Comparison of ENCODE assay signal across 13 mouse cellular contexts in genomic region chr5:72851674-72852098, GRCm38 (mm10). TPM values are rescaled to one million over a fixed set of nuclear protein-coding genes. Genes with fewer than 3 reads are reported as not detected.
DNase-seq lines count a peak whose midpoint lies in the region; ATAC-seq and TF ChIP-seq lines count a peak whose summit lies in the region.
"Had no signal": no experiment of that assay in that cellular context is flagged by ENCODE, and none has a peak within 500 bp of the region (broad histone marks: within the 10 kb centered on the region; RNA-seq: fewer than 3 reads in every experiment).

No protein-coding gene starts in this region.

- H3K9me3 ChIP-seq in heart, embryonic 10.5 days = no peaks in the 10 kb centered on the region
- no peaks in the 10 kb centered on the region for H3K9me3 ChIP-seq in G1E (replicated peaks)
- H3K9me3 ChIP-seq in intestine, embryonic 16.5 days (ENCODE audit: control insufficient read depth, low read length) = no peaks in the 10 kb centered on the region
- H3K9me3 ChIP-seq: heart, embryonic 15.5 days had no signal

- no peak overlapping the region for H3K27ac ChIP-seq in heart, embryonic 10.5 days
- H3K27ac ChIP-seq in intestine, embryonic 16.5 days (ENCODE audit: low read length) = no peak overlapping the region
- H3K27ac ChIP-seq: heart, embryonic 15.5 days had no signal

- no peak overlapping the region for H3K4me3 ChIP-seq in heart, embryonic 10.5 days
- peak overlapping the region; percentile 41; the same call in 1 of the 2 replicates for H3K4me3 ChIP-seq in G1E (ENCODE audit: low read depth, low read length)
- no peak overlapping the region for H3K4me3 ChIP-seq in intestine, embryonic 16.5 days (ENCODE audit: low read length)
- H3K4me3 ChIP-seq: heart, embryonic 15.5 days had no signal

- ATAC-seq in G1E (ENCODE audit: extremely low read depth, insufficient number of reproducible peaks, low FRiP score, poor library complexity, severe bottlenecking) = peak; percentile 89
- peak; percentile 82 for ATAC-seq in intestine, embryonic 16.5 days
- peak; percentile 69 for ATAC-seq in megakaryocyte progenitor cell, adult 5-6 weeks (replicated peaks; ENCODE audit: poor library complexity)
- ATAC-seq: Patski had no signal

- no peak overlapping the region for H3K9ac ChIP-seq in intestine, embryonic 16.5 days (ENCODE audit: low read depth, low read length)
- H3K9ac ChIP-seq: heart, embryonic 15.5 days had no signal

- H3K4me2 ChIP-seq in intestine, embryonic 16.5 days (ENCODE audit: low read depth, low read length) = no peak overlapping the region
- H3K4me2 ChIP-seq: heart, embryonic 15.5 days had no signal

- WGBS in heart, embryonic 10.5 days = 42% methylated on average over 4 of the region's 4 CpGs
- 64% methylated on average over 4 of the region's 4 CpGs for WGBS in intestine, embryonic 16.5 days

- DNase-seq in heart, embryonic 10.5 days (ENCODE audit: low spot score) = peak; percentile 61
- DNase-seq in heart, adult 9 months (ENCODE audit: low spot score in 2 of 2) = no peak
- DNase-seq in G1E (ENCODE audit: low spot score) = peak; percentile 47
- DNase-seq in kidney, adult 9 months = no peak
- DNase-seq in thymus, adult 18-20 months = no peak
- DNase-seq in embryo, embryonic 10.5 days (ENCODE audit: low spot score) = no peak
- DNase-seq: B cell, adult 2 months; cerebellum, adult 11 months; lung, adult 18-20 months had no signal

- no peaks in the 10 kb centered on the region for H3K27me3 ChIP-seq in heart, embryonic 10.5 days (ENCODE audit: insufficient read depth, poor library complexity, severe bottlenecking)
- H3K27me3 ChIP-seq in G1E (ENCODE audit: insufficient read depth, low read length) = peaks cover 14% of the 10 kb centered on the region; the same call in 1 of the 2 replicates
- H3K27me3 ChIP-seq in intestine, embryonic 16.5 days (replicated peaks; ENCODE audit: control insufficient read depth, insufficient read depth, low read length) = no peaks in the 10 kb centered on the region
- H3K27me3 ChIP-seq: heart, embryonic 15.5 days; Patski had no signal

- TF ChIP-seq CTCF in G1E (IDR thresholded peaks at IDR 0.05; ENCODE audit: low read depth, low read length) = no peak

- peaks cover 25% of the 10 kb centered on the region; the same call in 1 of the 2 replicates for H3K4me1 ChIP-seq in heart, embryonic 10.5 days
- peaks cover 93% of the 10 kb centered on the region for H3K4me1 ChIP-seq in G1E (ENCODE audit: insufficient read depth, low read depth, low read length)
- H3K4me1 ChIP-seq in intestine, embryonic 16.5 days (ENCODE audit: control insufficient read depth, insufficient read depth, low read length) = peaks cover 26% of the 10 kb centered on the region

- H3K36me3 ChIP-seq in heart, embryonic 10.5 days = no peaks in the 10 kb centered on the region
- H3K36me3 ChIP-seq in G1E (replicated peaks) = peaks cover 45% of the 10 kb centered on the region
- no peaks in the 10 kb centered on the region for H3K36me3 ChIP-seq in intestine, embryonic 16.5 days (ENCODE audit: control insufficient read depth, insufficient read depth, low read length)
- H3K36me3 ChIP-seq: heart, embryonic 15.5 days had no signal

RNA-seq across cellular contexts. Expression of gene Tec, which starts 16.6 kb away (rescaled TPM):
- 7.5 and 12.1 TPM in 2 replicates for polyA plus RNA-seq in heart, embryonic 10.5 days (2016; fragmentation: Nextera tagmentation; extraction: Ambion mirVana)
- 45.3 and 45.7 TPM in 2 replicates for total RNA-seq in G1E (2014; fragmentation: Nextera tagmentation)
- total RNA-seq in G1E (2017) = 77.1 and 91.6 TPM in 2 replicates
- 2.4 and 2.9 TPM in 2 replicates for polyA plus RNA-seq in G1E (2012)
- 14.9 and 15.0 TPM in 2 replicates for polyA plus RNA-seq in intestine, embryonic 16.5 days (2015; fragmentation: Nextera tagmentation; extraction: Ambion mirVana)
- 23.4 and 23.5 TPM in 2 replicates for total RNA-seq in megakaryocyte progenitor cell, adult 5-6 weeks (2015)
- 33.4 and 42.2 TPM in 2 replicates for total RNA-seq in megakaryocyte progenitor cell, adult 5-6 weeks (2017)

Comparison
In these comparisons a context has a peak if more than half of its experiments do, and no peak if none do; other contexts are left out.
1. DNase-seq: peak in heart, embryonic 10.5 days (single experiment) and G1E (single experiment); none in heart, adult 9 months (0 of 2), kidney, adult 9 months (single experiment), thymus, adult 18-20 months (0 of 2) and embryo, embryonic 10.5 days (single experiment).
2. Peak in every context shown above with its lines, with median percentiles within 50 percentile points of each other: ATAC-seq.